Mouse (Mus musculus) liver, embryonic 14.5 days (tissue): ENCODE data around the gene Fmn2. TPM values are rescaled to one million over a fixed set of nuclear protein-coding genes. Genes with fewer than 3 reads are reported as not detected.

Source experiments
- ATAC-seq: fragments of 200-750 bp; cut with Nextera tagmentation; 2 replicates; pipeline ENCODE4 v1.8.0; 2017; ENCODE audit warnings: moderate number of reproducible peaks, mild to moderate bottlenecking, moderate library complexity; ENCODE audit not compliant: insufficient read depth
- DNase-seq, 3 experiments: peaks; one replicate each; pipeline ENCODE4 v3.0.0-alpha.2; 2012 to 2013; ENCODE audit warnings: low read depth in 3 of 3, low spot score in 3 of 3
- H3K27ac ChIP-seq: fragments of 300-500 bp; sonication (generic); 2 replicates; pipeline ENCODE4 v1.5.1; 2014; ENCODE audit warnings: moderate library complexity, mild to moderate bottlenecking, control low read depth, inconsistent platforms
- H3K27me3 ChIP-seq: fragments of 300-500 bp; sonication (generic); 2 replicates; pipeline ENCODE4 v1.6.1; 2014; ENCODE audit warnings: mild to moderate bottlenecking, low read length, moderate library complexity; ENCODE audit not compliant: control insufficient read depth, insufficient read depth
- H3K36me3 ChIP-seq: fragments of 300-500 bp; sonication (generic); replicated peaks from 2 replicates; pipeline ENCODE4 v1.6.1; 2014; ENCODE audit warnings: low read depth; ENCODE audit not compliant: control insufficient read depth, insufficient read depth
- H3K4me1 ChIP-seq, 2 experiments: fragments of 200-500 bp in 1 of 2; fragments of 300-500 bp in 1 of 2; sonication (generic) in 1 of 2; replicated peaks; 2 replicates each; pipeline ENCODE4 v1.6.1; 2012 to 2014; ENCODE audit warnings: antibody characterized with exemption in 1 of 2, inconsistent platforms in 1 of 2, low read length in 1 of 2; ENCODE audit not compliant: control insufficient read depth in 2 of 2, insufficient read depth in 2 of 2
- H3K4me2 ChIP-seq: fragments of 300-500 bp; sonication (generic); 2 replicates; pipeline ENCODE4 v1.6.1; 2014; ENCODE audit warnings: low read depth, mild to moderate bottlenecking, control low read depth, moderate library complexity
- H3K4me3 ChIP-seq, 2 experiments: fragments of 200-500 bp in 1 of 2; fragments of 300-500 bp in 1 of 2; sonication (generic) in 1 of 2; 2 replicates each; pipeline ENCODE4 v1.5.1; 2012 to 2014; ENCODE audit warnings: low read depth in 2 of 2, low read length in 2 of 2, mild to moderate bottlenecking in 2 of 2, control low read depth in 1 of 2, inconsistent platforms in 1 of 2, moderate library complexity in 1 of 2; ENCODE audit not compliant: insufficient read depth in 1 of 2
- H3K9ac ChIP-seq: fragments of 300-500 bp; sonication (generic); replicated peaks from 2 replicates; pipeline ENCODE4 v1.6.1; 2014; ENCODE audit warnings: mild to moderate bottlenecking, control low read depth, moderate library complexity
- H3K9me3 ChIP-seq: fragments of 300-500 bp; sonication (generic); 2 replicates; pipeline ENCODE4 v1.6.1; 2016; ENCODE audit warnings: low read length, mixed read lengths; ENCODE audit not compliant: control insufficient read depth
- CTCF ChIP-seq: IDR thresholded peaks from 2 replicates; pipeline ENCODE4 v1.5.1; 2016; ENCODE audit warnings: antibody characterized with exemption, low read depth, control low read depth
- EP300 ChIP-seq: IDR thresholded peaks from 2 replicates; pipeline ENCODE4 v1.6.1; 2016; ENCODE audit warnings: antibody characterized with exemption, low read depth
- WGBS: fragments of 180-500 bp; shearing (Covaris S2); extraction: QIAGEN DNeasy Blood & Tissue Kit; methylation state at CpG from one replicate; pipeline ENCODE4 v1.1.7; 2014; ENCODE audit not compliant: insufficient replicate concordance; 5-methylcytosine and 5-hydroxymethylcytosine counted together
- polyA plus RNA-seq, 2 experiments: library from polyadenylated mRNA; depleted of rRNA in 1 of 2; stranded (reverse) in 1 of 2; unstranded in 1 of 2; fragments of >200 nt; fragmentation: Nextera tagmentation in 1 of 2; extraction: Ambion mirVana in 1 of 2; gene quantifications; 2 replicates each; pipeline versions ENCODE4 v1.2.1 to v1.2.3; 2012 to 2014

Gene Fmn2
- polyA plus RNA-seq, 2 experiments: 0.03 TPM; not detected in 1

GRCm38 (mm10) chr1:174781037-174781436 is 279.4 kb downstream of the Fmn2 start:
- no peak overlapping the region for H3K4me3 ChIP-seq
- no peaks in the 10 kb centered on the region for H3K27me3 ChIP-seq
- H3K27ac ChIP-seq: no peak overlapping the region
- TF ChIP-seq CTCF (no peak), EP300 (no peak)
- H3K36me3 ChIP-seq: no peaks in the 10 kb centered on the region
- H3K9me3 ChIP-seq: no peaks in the 10 kb centered on the region
- H3K4me1 ChIP-seq: no peaks in the 10 kb centered on the region
- no peak overlapping the region for H3K4me2 ChIP-seq
- 55% methylated on average over 4 of the region's 4 CpGs for WGBS
- no peak overlapping the region for H3K9ac ChIP-seq
- ATAC-seq (no peak), DNase-seq (no peak)

DNA sequence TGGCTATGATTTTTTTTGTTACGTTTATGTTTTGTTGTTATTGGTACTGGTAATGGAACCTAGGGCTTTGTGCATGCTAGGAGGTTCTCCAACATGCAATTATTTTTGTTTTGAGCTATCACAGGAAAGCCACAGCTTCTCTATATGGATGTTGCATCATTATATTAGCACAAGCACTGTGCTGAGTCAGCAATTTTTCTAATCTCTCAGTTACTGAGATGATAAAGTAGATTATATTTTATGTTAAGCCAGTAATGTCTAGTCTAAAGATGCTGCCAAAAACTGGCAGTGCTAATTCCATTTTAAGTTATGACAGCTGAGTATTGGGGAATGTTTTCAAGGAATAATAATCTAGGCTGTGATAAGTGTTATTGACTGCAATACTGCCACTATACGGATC is 287.0 kb downstream of the Fmn2 start:
- H3K9ac ChIP-seq: no peak overlapping the region
- 63% methylated on average over 2 of the region's 2 CpGs for WGBS
- ATAC-seq (no peak), DNase-seq (no peak)
- H3K27ac ChIP-seq: no peak overlapping the region
- H3K27me3 ChIP-seq: no peaks in the 10 kb centered on the region
- no peaks in the 10 kb centered on the region for H3K4me1 ChIP-seq
- no peak overlapping the region for H3K4me3 ChIP-seq
- no peaks in the 10 kb centered on the region for H3K9me3 ChIP-seq
- no peak overlapping the region for H3K4me2 ChIP-seq
- TF ChIP-seq CTCF (no peak), EP300 (no peak)
- no peaks in the 10 kb centered on the region for H3K36me3 ChIP-seq

DNA sequence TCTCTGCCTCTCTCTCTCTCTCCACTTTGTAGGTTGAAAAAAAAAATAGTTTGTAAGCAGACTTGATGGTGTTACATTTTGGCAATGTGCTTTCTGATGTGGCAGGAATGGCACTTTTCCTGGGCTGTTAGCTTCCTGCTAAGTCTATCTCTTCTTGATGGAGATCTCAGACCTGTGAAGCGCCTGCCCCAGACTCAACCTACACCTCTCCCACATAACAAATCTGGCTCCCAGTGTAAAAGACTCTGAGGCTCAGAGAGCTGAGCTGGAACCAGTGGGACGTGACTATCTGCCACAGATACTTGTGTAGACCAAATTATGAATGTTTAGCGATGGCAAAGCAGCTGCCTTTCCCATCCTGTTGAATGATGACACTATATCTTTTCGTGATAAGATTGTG is 310.2 kb downstream of the Fmn2 start:
- DNase-seq (no peak), ATAC-seq (no peak)
- Histone ChIP-seq H3K9me3 (no peaks in the 10 kb centered on the region), H3K36me3 (no peaks in the 10 kb centered on the region), H3K27me3 (no peaks in the 10 kb centered on the region), H3K4me3 (no peak overlapping the region), H3K27ac (no peak overlapping the region), H3K9ac (no peak overlapping the region), H3K4me1 (no peaks in the 10 kb centered on the region), H3K4me2 (no peak overlapping the region)
- WGBS: 48% methylated on average over 4 of the region's 4 CpGs
- TF ChIP-seq EP300: no peak
- TF ChIP-seq CTCF: no peak

- no peaks in the 10 kb centered on the region for H3K36me3 ChIP-seq
- ATAC-seq: no peak
- no peaks in the 10 kb centered on the region for H3K4me1 ChIP-seq
- H3K4me2 ChIP-seq: no peak overlapping the region
- no peak overlapping the region for H3K9ac ChIP-seq
- H3K27me3 ChIP-seq: no peaks in the 10 kb centered on the region
- WGBS: 37% methylated on average over 8 of the region's 8 CpGs
- no peak for TF ChIP-seq CTCF
- no peak for TF ChIP-seq EP300
- H3K4me3 ChIP-seq: no peak overlapping the region
- no peak for DNase-seq
- H3K9me3 ChIP-seq: no peaks in the 10 kb centered on the region
- no peak overlapping the region for H3K27ac ChIP-seq
These were observed 324.9 kb downstream of the Fmn2 start for GRCm38 (mm10) chr1:174826562-174826961.

DNA sequence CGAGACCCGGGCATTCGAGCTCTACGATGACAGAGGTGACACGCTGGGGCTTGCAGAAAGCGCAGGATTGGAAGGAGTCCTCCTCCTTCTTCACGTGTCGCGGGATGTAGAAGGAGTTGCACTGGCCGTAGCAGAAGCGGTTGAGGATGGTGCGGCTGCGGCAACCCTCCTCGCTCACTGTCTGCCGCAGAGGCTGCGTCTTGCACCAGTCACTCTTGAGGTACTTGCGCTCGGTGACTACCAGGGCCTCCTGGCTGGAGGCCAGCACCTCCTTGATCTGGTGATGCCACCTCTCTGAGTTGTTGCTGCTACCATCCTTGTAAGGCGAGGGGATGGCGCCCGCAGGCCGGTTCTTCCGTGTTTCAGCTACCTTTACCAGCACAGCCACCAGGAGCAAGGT is 335.2 kb downstream of the Fmn2 start:
- Histone ChIP-seq H3K36me3 (no peaks in the 10 kb centered on the region), H3K4me3 (no peak overlapping the region), H3K4me2 (no peak overlapping the region), H3K27me3 (no peaks in the 10 kb centered on the region), H3K9ac (no peak overlapping the region), H3K9me3 (no peaks in the 10 kb centered on the region), H3K27ac (no peak overlapping the region), H3K4me1 (no peaks in the 10 kb centered on the region)
- no peak for TF ChIP-seq EP300
- TF ChIP-seq CTCF: no peak
- ATAC-seq (no peak), DNase-seq (no peak)
- WGBS: 80% methylated on average over 23 of the region's 23 CpGs

DNA sequence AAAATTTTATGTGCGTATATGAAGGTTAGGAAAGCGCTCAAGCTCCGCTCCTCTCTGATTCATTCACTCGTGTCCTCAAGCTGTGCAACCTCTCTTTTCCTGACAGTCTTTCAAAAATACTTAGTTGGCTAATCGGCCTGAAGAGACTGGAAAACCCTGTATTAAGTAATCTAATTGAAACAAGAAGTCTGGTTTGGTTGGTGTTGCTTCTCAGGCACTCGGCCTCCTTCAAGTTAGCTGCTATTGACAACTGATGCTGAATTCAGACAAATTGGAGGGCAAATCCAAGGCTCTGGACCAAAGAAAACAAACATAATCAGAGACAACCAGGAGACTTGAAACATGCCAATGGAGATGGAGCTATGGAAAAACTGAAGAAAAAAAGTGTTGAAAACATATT is 343.2 kb downstream of the Fmn2 start:
- Histone ChIP-seq H3K4me3 (no peak overlapping the region), H3K9me3 (no peaks in the 10 kb centered on the region), H3K27ac (no peak overlapping the region), H3K4me1 (no peaks in the 10 kb centered on the region), H3K27me3 (no peaks in the 10 kb centered on the region), H3K9ac (no peak overlapping the region), H3K4me2 (no peak overlapping the region), H3K36me3 (no peaks in the 10 kb centered on the region)
- DNase-seq (no peak), ATAC-seq (no peak)
- 64% methylated on average over 6 of the region's 6 CpGs for WGBS
- TF ChIP-seq EP300 (no peak), CTCF (no peak)
